Mouse (Mus musculus): ENCODE measurements around the gene Pdgfra. TPM values are rescaled to one million over a fixed set of nuclear protein-coding genes. Genes with fewer than 3 reads are reported as not detected.

The Pdgfra gene
- 23.0 and 56.8 TPM in 2 replicates for polyA plus RNA-seq (2014; fragmentation: Nextera tagmentation; extraction: Ambion mirVana)

- peaks cover 49% of the 10 kb centered on the region for H3K27me3 ChIP-seq (ENCODE audit: control insufficient read depth, insufficient read depth, low read length)
- H3K9ac ChIP-seq (ENCODE audit: low read depth, low read length) = peak within 1 kb of the TSS; percentile 84
- H3K36me3 ChIP-seq (ENCODE audit: control insufficient read depth, insufficient read depth, low read length) = no peaks in the 10 kb centered on the region
- H3K9me3 ChIP-seq (ENCODE audit: control insufficient read depth, low read length) = no peaks in the 10 kb centered on the region
- H3K4me1 ChIP-seq (ENCODE audit: control insufficient read depth, insufficient read depth, low read length) = peaks cover 18% of the 10 kb centered on the region
- ATAC-seq (ENCODE audit: low FRiP score, low TSS enrichment) = no peak
- H3K4me2 ChIP-seq (replicated peaks; ENCODE audit: low read depth, low read length) = peak within 1 kb of the TSS; percentile 87
- WGBS = 0% methylated on average over 10 of the region's 10 CpGs
- H3K4me3 ChIP-seq (ENCODE audit: low read length) = peak within 1 kb of the TSS; percentile 59
- H3K27ac ChIP-seq (ENCODE audit: low read depth, low read length) = peak within 1 kb of the TSS; percentile 77
Measured at GRCm38 (mm10) chr5:75152021-75152425, at the start of gene Pdgfra. Gene Pdgfra, plus strand, starts transcription at chr5:75152292.

- Histone ChIP-seq H3K4me1 (ENCODE audit: control insufficient read depth, insufficient read depth, low read length) (no peaks in the 10 kb centered on the region), H3K27me3 (ENCODE audit: control insufficient read depth, insufficient read depth, low read length) (no peaks in the 10 kb centered on the region), H3K27ac (ENCODE audit: low read depth, low read length) (no peak overlapping the region), H3K9me3 (ENCODE audit: control insufficient read depth, low read length) (no peaks in the 10 kb centered on the region), H3K9ac (ENCODE audit: low read depth, low read length) (no peak overlapping the region), H3K4me3 (ENCODE audit: low read length) (no peak overlapping the region), H3K36me3 (ENCODE audit: control insufficient read depth, insufficient read depth, low read length) (no peaks in the 10 kb centered on the region), H3K4me2 (replicated peaks; ENCODE audit: low read depth, low read length) (no peak overlapping the region)
- WGBS = 84% methylated on average over 3 of the region's 3 CpGs
- no peak for ATAC-seq (ENCODE audit: low FRiP score, low TSS enrichment)
Measured at GRCm38 (mm10) chr5:75106511-75106910, 45.6 kb upstream of the Pdgfra start.

- no peak overlapping the region for H3K27ac ChIP-seq (ENCODE audit: low read depth, low read length)
Measured at GRCm38 (mm10) chr5:75109368-75109767, 42.7 kb upstream of the Pdgfra start.

DNA sequence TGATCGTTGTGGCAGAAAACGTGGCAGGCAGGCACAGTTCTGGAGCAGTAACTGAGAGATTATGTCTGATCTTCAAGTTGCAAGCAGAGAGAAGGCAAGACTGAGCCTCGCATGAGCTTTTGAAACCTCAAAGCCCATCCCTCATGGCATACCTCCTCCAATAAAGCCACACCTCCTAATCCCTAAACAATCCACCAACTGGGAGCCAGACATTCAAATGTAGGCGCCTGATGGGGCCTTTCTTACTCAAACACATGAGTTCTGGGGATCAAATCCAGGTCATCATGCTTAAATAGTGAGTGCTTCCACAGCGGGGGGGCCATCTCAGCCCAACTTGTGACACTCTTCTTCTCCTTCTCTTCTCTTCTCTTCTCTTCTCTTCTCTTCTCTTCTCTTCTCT lies 40.3 kb upstream of the Pdgfra start:
- ATAC-seq (ENCODE audit: low FRiP score, low TSS enrichment) = no peak
- Histone ChIP-seq H3K4me3 (ENCODE audit: low read length) (no peak overlapping the region), H3K4me1 (ENCODE audit: control insufficient read depth, insufficient read depth, low read length) (no peaks in the 10 kb centered on the region), H3K27ac (ENCODE audit: low read depth, low read length) (no peak overlapping the region), H3K36me3 (ENCODE audit: control insufficient read depth, insufficient read depth, low read length) (no peaks in the 10 kb centered on the region), H3K9ac (ENCODE audit: low read depth, low read length) (no peak overlapping the region), H3K9me3 (ENCODE audit: control insufficient read depth, low read length) (no peaks in the 10 kb centered on the region), H3K27me3 (ENCODE audit: control insufficient read depth, insufficient read depth, low read length) (no peaks in the 10 kb centered on the region), H3K4me2 (replicated peaks; ENCODE audit: low read depth, low read length) (no peak overlapping the region)
- WGBS = 56% methylated on average over 5 of the region's 5 CpGs

More at GRCm38 (mm10) chr5:75109368-75109767, 42.7 kb upstream of the Pdgfra start:
- no peak for ATAC-seq (ENCODE audit: low FRiP score, low TSS enrichment)
- WGBS = 39% methylated on average over 5 of the region's 5 CpGs
- no peak overlapping the region for H3K9ac ChIP-seq (ENCODE audit: low read depth, low read length)
- no peak overlapping the region for H3K4me2 ChIP-seq (replicated peaks; ENCODE audit: low read depth, low read length)
- no peaks in the 10 kb centered on the region for H3K27me3 ChIP-seq (ENCODE audit: control insufficient read depth, insufficient read depth, low read length)
- no peaks in the 10 kb centered on the region for H3K4me1 ChIP-seq (ENCODE audit: control insufficient read depth, insufficient read depth, low read length)
- no peaks in the 10 kb centered on the region for H3K9me3 ChIP-seq (ENCODE audit: control insufficient read depth, low read length)
- no peak overlapping the region for H3K4me3 ChIP-seq (ENCODE audit: low read length)
- no peaks in the 10 kb centered on the region for H3K36me3 ChIP-seq (ENCODE audit: control insufficient read depth, insufficient read depth, low read length)

GRCm38 (mm10) chr5:75118840-75119239 lies 33.3 kb upstream of the Pdgfra start:
- WGBS = 68% methylated on average over 7 of the region's 7 CpGs

GRCm38 (mm10) chr5:75121646-75122045 lies 30.4 kb upstream of the Pdgfra start:
- no peak for ATAC-seq (ENCODE audit: low FRiP score, low TSS enrichment)
- no peak overlapping the region for H3K27ac ChIP-seq (ENCODE audit: low read depth, low read length)
- no peaks in the 10 kb centered on the region for H3K9me3 ChIP-seq (ENCODE audit: control insufficient read depth, low read length)
- no peak overlapping the region for H3K4me2 ChIP-seq (replicated peaks; ENCODE audit: low read depth, low read length)
- no peak overlapping the region for H3K4me3 ChIP-seq (ENCODE audit: low read length)
- no peaks in the 10 kb centered on the region for H3K4me1 ChIP-seq (ENCODE audit: control insufficient read depth, insufficient read depth, low read length)
- no peaks in the 10 kb centered on the region for H3K36me3 ChIP-seq (ENCODE audit: control insufficient read depth, insufficient read depth, low read length)
- H3K27me3 ChIP-seq (ENCODE audit: control insufficient read depth, insufficient read depth, low read length) = no peaks in the 10 kb centered on the region
- H3K9ac ChIP-seq (ENCODE audit: low read depth, low read length) = no peak overlapping the region
- WGBS = 48% methylated on average over 5 of the region's 5 CpGs

More at GRCm38 (mm10) chr5:75118840-75119239, 33.3 kb upstream of the Pdgfra start:
- no peak overlapping the region for H3K9ac ChIP-seq (ENCODE audit: low read depth, low read length)
- ATAC-seq (ENCODE audit: low FRiP score, low TSS enrichment) = no peak
- no peaks in the 10 kb centered on the region for H3K27me3 ChIP-seq (ENCODE audit: control insufficient read depth, insufficient read depth, low read length)
- H3K4me2 ChIP-seq (replicated peaks; ENCODE audit: low read depth, low read length) = no peak overlapping the region
- no peak overlapping the region for H3K27ac ChIP-seq (ENCODE audit: low read depth, low read length)
- no peaks in the 10 kb centered on the region for H3K4me1 ChIP-seq (ENCODE audit: control insufficient read depth, insufficient read depth, low read length)
- no peaks in the 10 kb centered on the region for H3K36me3 ChIP-seq (ENCODE audit: control insufficient read depth, insufficient read depth, low read length)
- no peaks in the 10 kb centered on the region for H3K9me3 ChIP-seq (ENCODE audit: control insufficient read depth, low read length)
- no peak overlapping the region for H3K4me3 ChIP-seq (ENCODE audit: low read length)

DNA sequence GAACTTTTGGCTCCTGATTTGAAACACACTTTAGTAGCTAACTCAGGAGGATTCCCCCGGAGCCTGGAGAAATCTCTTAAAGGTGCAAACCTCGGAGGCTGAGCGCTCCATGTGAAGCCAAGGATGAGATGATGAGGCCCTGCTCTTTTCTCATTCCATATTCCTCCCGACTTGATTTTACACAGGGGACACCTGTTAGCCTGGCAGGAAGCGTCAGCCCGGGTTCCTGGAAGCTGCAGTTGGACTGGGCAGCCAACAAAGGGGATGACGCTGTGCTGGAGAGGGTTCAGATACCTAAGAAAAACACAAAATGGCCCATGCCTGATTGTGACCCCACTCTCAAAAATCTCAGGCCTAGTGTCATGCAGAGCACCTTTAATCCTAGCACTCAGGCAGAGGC lies 17.4 kb upstream of the Pdgfra start:
- H3K27ac ChIP-seq (ENCODE audit: low read depth, low read length) = no peak overlapping the region
- no peaks in the 10 kb centered on the region for H3K4me1 ChIP-seq (ENCODE audit: control insufficient read depth, insufficient read depth, low read length)
- WGBS = 82% methylated on average over 7 of the region's 7 CpGs
- no peak overlapping the region for H3K4me3 ChIP-seq (ENCODE audit: low read length)
- H3K27me3 ChIP-seq (ENCODE audit: control insufficient read depth, insufficient read depth, low read length) = no peaks in the 10 kb centered on the region; the same call in 1 of the 2 replicates
- H3K9me3 ChIP-seq (ENCODE audit: control insufficient read depth, low read length) = no peaks in the 10 kb centered on the region
- H3K9ac ChIP-seq (ENCODE audit: low read depth, low read length) = no peak overlapping the region
- no peak overlapping the region for H3K4me2 ChIP-seq (replicated peaks; ENCODE audit: low read depth, low read length)
- no peaks in the 10 kb centered on the region for H3K36me3 ChIP-seq (ENCODE audit: control insufficient read depth, insufficient read depth, low read length)
- no peak for ATAC-seq (ENCODE audit: low FRiP score, low TSS enrichment)

- H3K4me3 ChIP-seq (ENCODE audit: low read length) = peak overlapping the region; percentile 26; the same call in 1 of the 2 replicates
- H3K27me3 ChIP-seq (ENCODE audit: control insufficient read depth, insufficient read depth, low read length) = peaks cover 22% of the 10 kb centered on the region
Measured at GRCm38 (mm10) chr5:75143092-75143491, 9.0 kb upstream of the Pdgfra start.

GRCm38 (mm10) chr5:75143767-75144166 lies 8.3 kb upstream of the Pdgfra start:
- no peak for ATAC-seq (ENCODE audit: low FRiP score, low TSS enrichment)
- Histone ChIP-seq H3K9ac (ENCODE audit: low read depth, low read length) (no peak overlapping the region), H3K27ac (ENCODE audit: low read depth, low read length) (no peak overlapping the region), H3K4me1 (ENCODE audit: control insufficient read depth, insufficient read depth, low read length) (no peaks in the 10 kb centered on the region; the same call in 1 of the 2 replicates), H3K27me3 (ENCODE audit: control insufficient read depth, insufficient read depth, low read length) (peaks cover 26% of the 10 kb centered on the region), H3K36me3 (ENCODE audit: control insufficient read depth, insufficient read depth, low read length) (no peaks in the 10 kb centered on the region), H3K9me3 (ENCODE audit: control insufficient read depth, low read length) (no peaks in the 10 kb centered on the region), H3K4me2 (replicated peaks; ENCODE audit: low read depth, low read length) (no peak overlapping the region), H3K4me3 (ENCODE audit: low read length) (no peak overlapping the region)
- WGBS = 37% methylated on average over 7 of the region's 7 CpGs

More at GRCm38 (mm10) chr5:75143092-75143491, 9.0 kb upstream of the Pdgfra start:
- H3K9ac ChIP-seq (ENCODE audit: low read depth, low read length) = no peak overlapping the region
- H3K36me3 ChIP-seq (ENCODE audit: control insufficient read depth, insufficient read depth, low read length) = no peaks in the 10 kb centered on the region
- WGBS = 2% methylated on average over 14 of the region's 14 CpGs
- H3K4me1 ChIP-seq (ENCODE audit: control insufficient read depth, insufficient read depth, low read length) = no peaks in the 10 kb centered on the region
- H3K27ac ChIP-seq (ENCODE audit: low read depth, low read length) = no peak overlapping the region
- no peak; the same call in 1 of the 2 replicates for ATAC-seq (ENCODE audit: low FRiP score, low TSS enrichment)
- no peaks in the 10 kb centered on the region for H3K9me3 ChIP-seq (ENCODE audit: control insufficient read depth, low read length)
- H3K4me2 ChIP-seq (replicated peaks; ENCODE audit: low read depth, low read length) = peak overlapping the region; percentile 47

Measured in kidney, embryonic 14.5 days (tissue).